Mouse (Mus musculus) CH12F3 (cell line): ENCODE measurements around the gene Trp53.
"Not testable (repeated sequence)": the region's sequence is repeated elsewhere in the genome, so short reads cannot be mapped to it uniquely, and the experiment has no call there.

Source experiments
- in situ Hi-C: fragments of 300-500 bp; cut with MboI; formaldehyde crosslinking; loops from 2 replicates; pipeline ENCODE4 v1.14.3; 2020; ENCODE audit warnings: low sequenced_read_pairs

The Trp53 gene

GRCm38 (mm10) chr11:69592799-69593198 is 12.6 kb downstream of the Trp53 start:
- in situ Hi-C loops: no loop called here

DNA sequence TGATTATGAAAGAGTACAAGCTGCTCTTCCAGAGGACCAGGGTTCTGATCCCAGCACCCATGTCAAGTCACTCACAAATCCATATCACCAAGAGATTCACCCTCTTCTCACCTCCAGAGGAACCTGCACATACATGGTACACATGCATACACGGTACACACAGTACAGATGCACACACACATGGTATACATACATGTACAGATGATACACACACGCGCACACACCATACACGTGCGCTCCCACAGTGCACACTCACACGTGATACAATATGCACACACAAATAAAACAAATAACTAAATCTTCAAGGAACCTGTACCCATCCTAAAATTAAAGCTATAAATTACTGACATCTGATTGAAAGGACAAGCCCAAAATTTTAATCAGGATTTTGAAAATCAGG is 14.7 kb downstream of the Trp53 start:
- in situ Hi-C loops: no loop called here

DNA sequence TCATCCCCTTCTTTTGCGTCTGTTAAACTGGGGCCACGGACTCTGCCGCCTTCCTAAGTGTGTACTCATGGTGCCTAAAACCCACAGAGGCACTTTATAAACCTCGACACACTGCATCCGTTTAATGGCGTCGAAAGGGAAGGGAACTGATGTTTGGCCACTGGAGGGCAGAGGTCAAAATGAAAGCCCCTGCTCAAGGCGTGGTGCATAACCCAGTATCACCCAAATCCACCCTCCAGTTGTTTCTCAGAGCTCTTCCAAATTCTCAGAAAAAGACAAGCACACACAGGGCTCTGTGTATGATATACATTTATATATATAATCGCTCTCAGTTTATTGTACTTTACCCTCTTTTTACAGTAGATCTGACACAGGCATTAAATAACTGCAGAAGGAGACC is 19.3 kb downstream of the Trp53 start:
- in situ Hi-C loops: no loop called here

DNA sequence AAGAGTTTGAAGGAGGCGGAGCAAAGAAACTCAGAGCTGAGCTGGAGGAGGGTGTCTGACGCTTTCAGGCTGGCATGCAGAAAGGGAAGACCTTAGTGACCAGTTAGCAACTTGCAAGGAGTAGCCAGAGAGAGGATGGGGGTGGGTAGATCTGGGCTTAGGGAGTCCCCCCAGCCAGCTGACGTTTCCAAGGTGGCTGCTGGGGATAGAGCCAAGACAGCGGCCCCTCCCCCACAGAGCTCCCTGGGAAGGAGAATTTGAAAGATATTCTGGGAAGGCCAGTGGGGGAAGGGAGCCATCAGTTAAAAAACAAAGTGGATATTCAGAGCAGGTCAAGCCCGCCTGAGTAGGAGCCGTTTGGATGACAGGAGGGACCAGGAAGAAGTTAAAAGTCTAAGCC is 19.9 kb downstream of the Trp53 start:
- in situ Hi-C loops: no loop called here

- in situ Hi-C loops: no loop called here
Observed at GRCm38 (mm10) chr11:69601768-69602167, 21.6 kb downstream of the Trp53 start.

DNA sequence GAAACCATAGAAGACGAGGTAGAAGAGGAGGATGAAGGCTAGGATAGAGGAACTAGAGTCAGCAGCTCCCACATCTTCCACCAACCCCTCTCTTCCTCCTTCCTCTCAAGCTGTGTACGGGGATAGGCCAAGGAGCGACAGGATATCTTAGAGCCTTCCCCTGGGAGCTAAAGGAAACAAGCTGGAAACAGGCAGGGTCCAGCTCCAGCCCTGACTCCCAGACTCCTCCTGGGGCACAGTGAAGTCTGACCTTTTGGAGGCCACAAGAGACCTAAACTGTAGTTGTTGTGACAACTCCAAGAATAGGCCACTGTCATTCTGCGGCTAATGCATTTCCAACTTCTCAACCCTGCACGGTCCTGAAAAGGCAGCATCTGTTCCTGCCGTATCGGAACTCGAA is 23.4 kb downstream of the Trp53 start:
- in situ Hi-C loops: no loop called here

GRCm38 (mm10) chr11:69604347-69604746 is 24.2 kb downstream of the Trp53 start:
- in situ Hi-C loops: no loop called here

DNA sequence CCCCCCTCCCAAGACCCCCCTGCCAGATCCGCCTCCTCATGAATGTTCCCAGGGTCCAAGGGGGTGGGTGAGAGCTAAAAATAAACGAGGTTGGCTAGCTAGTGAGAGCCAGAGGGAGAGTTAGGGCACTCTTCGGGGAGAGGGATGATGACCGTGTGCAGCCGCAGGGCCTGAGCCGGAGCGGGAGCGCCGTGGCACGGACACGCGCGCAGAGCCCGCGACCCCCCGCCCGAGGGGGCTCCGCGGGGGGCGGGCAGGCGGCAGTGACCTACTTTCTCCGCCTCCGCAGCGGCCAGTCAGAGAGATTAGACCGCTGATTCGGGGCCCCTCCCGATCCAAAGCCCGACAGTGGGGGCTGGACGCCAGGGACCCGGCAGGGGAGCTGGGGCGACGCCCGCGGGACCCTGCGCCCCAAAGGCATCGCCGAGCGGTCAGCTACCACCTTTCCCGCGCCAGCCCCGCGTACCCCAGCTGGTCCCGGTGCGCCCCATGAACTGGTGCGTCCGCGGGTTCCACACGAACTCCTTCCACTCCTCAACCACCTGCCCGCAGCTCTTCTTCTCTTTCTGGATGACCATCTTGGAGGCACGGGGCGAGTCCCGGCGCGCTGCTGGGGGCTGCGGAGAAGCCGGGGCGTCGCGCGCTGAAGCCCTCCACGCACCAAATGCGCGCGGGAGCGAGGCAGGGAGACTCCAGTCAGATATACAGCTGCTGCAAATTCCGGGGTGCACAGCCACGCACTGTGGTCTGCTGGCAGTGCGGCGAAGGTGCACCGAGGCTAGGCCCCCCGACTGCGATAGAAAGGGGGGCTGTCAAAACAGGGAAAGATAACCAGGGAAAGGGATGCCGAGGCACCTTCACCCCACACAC is 24.9 kb downstream of the Trp53 start:
- in situ Hi-C loops: no loop called here

DNA sequence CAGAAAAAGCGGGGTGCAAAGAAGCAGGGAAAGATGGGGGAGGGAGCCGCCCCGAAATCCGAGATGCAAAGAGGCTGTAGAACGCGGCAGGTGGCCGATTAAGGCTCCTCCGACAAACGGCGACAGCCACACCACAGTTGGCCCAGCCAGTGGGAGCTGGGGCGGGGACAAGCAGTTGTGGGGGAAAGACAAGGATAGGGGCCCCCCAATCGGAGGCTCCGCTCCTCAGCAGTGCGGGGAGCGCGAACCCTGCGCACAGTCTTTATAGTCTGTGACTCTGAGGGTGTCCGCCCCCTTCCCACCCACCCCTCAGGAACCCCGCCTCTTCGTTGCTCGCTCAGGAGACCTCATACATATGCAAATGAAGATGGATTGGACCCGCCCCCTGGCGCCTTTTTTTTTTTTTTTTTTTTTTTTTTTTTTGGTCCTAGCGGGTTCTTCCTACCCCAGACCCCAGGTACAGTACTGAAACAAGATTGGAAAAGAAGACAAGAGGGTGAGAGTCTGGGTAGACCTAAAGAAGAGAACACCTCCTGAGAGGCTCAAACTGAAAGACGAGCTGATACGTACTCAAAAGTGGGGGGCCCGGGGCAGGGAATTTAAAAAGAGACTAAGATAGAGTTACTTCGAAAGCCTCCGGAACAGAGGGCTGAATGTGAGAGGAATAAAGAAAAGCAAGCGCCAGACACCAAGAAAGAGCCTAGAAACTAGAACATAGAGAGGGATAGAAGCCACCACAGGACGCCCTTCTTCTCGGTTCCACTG is 25.7 kb downstream of the Trp53 start, which contains the start of gene Atp1b2:
Gene Atp1b2, minus strand, starts transcription at position 217 of the 765 bp plus-strand sequence.
- in situ Hi-C loops: no loop called here

DNA sequence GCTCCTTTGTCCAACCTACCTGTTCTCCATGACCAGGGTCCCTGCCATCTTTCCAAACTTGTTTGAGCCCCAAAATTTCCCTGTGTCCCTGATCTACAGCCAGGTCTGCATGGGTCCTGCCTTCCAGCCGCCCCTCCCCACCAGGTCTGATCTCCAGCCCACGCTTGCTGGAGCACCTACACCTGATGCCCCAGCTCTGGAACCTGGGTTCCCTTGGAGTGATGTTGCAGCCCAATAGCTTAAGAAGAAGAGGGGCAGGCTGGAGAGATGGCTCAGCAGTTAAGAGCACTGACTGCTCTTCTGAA is 26.3 kb downstream of the Trp53 start:
- in situ Hi-C loops: no loop called here

GRCm38 (mm10) chr11:69606832-69607231 is 26.7 kb downstream of the Trp53 start:
- in situ Hi-C loops: no loop called here

DNA sequence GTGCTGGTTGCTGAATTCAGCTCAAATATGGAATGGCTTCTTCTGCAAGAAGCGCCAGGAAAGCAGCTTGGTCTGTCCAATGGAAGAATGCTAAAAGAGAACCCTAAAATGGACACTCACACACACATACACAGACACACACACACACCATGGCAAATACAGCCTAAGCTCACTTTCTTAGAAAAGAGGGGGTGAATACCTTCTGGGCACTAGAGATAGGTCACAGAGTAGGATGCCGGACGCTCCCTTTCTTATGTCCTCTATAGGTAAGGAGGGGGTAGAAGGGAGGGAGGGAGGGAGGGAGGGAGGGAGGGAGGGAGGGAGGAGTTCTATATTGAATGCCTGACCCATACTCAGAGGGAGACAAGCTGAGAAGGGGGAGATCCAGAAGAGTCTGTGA is 28.4 kb downstream of the Trp53 start:
- in situ Hi-C loops: no loop called here

DNA sequence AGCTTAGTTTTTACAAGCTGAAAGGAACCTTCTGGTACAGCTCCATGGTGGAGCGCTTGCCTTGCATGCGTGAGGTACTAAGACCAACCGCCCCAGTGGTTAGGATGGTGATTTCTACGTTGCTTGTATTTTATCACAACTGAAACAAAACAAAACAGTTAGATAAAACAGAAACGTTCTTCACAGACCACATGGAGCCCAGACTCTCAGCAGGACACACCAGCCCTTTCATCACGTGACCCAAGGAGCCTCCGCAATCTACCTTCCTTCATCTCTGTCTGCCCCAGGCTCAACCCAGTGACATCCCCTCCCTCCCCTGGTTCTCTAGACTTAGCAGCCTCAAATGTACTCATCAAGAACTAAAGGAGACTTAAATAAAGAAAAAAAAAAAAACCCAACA is 29.3 kb downstream of the Trp53 start:
- in situ Hi-C loops: no loop called here

DNA sequence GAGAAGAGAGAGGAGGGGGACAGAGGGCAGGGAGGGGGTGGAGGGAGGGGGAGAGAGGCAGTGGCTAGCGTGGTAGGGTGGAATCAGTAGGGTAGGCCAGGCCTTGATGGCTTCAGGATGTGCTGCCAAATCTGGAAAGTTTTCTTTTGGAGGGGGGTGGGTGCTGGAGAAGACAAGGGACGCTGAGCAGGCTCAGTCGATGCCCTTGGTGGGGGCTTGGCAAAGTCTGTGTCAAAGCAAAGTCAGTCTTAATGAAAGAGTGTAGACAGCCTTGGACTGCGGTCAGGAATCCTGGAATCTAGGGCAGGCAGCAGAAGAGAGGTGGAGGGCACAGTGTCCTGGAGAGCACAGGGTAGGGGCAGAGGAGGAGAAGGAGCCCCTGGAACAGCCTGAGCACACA is 30.7 kb downstream of the Trp53 start:
- in situ Hi-C loops: no loop called here

GRCm38 (mm10) chr11:69613553-69614256 is 33.5 kb downstream of the Trp53 start:
- in situ Hi-C loops: no loop called here

- in situ Hi-C loops: not testable (repeated sequence)
Observed at GRCm38 (mm10) chr11:69614257-69614588, 34.1 kb downstream of the Trp53 start.

DNA sequence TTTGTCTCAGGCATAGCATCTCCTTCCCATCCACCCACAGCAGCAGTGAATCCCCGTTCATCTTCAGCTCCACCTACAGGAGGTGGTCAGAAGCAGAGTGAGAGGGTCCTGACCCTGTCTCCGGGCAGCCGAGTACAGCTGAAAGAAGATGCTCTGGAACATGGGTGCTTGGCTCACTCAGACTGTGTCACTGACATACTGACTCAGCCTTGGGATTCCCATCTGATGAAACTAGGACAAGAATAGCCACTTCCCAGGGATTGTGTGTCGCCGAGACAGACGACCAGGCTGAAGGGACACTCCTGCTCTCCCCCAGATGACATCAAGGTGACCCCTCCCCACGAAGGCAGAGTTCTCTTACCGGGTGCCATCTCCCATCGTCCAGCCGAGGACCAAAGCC is 36.6 kb downstream of the Trp53 start:
- in situ Hi-C loops: no loop called here

DNA sequence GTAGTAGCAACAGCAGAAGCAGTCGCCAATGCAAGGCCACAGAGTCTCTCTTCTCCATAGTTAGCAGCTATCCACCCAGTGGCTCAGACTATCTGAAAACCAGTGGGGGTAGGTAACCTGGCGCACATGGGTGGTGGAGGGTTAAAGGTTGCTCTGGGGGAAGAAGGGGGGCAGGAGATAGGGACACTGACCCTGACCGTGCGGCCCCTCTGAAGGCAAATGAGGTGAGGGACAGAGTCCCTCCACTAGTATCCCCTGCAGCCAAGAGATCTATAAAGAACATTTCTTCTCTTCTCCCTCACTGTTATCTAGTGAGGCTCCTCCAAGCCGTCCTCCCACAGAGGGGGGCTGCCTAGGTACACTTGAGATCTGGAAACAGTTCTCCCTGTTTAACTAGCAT is 37.6 kb downstream of the Trp53 start, which contains the start of gene Shbg:
Gene Shbg, minus strand, starts transcription at position 101 of the 400 bp plus-strand sequence.
- in situ Hi-C loops: no loop called here

DNA sequence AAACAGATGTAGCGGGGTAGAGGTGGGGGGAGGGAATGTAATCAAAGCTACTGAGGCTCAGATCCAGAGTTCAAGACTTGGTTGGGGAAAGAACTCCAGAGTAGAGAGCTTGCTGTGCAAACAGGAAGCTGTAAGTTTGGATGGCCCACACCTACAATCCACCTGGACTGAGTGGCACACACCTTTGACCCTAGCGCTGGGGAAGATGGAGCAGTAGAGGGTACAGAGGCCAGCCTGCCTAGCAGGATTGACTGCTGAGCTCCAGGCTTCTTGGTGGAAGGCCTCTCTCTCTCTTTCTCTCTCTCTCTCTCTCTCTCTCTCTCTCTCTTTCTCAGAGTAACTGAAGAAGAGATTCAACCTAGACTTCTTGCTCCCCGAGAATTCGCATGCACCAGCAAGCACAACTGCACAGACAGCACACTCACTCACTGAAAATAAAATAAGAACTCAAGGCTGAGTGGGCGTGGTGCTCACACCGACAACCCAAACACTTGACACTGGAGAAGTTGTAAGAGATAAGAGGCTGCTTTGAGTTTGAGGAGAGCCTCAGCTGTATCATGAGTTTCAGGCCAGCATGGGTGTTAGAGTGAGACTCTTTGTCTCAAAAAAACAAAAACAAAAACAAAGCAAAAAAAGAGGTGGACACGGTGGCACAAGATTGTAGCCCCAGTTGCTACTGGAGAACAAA is 40.4 kb downstream of the Trp53 start:
- in situ Hi-C loops: no loop called here

DNA sequence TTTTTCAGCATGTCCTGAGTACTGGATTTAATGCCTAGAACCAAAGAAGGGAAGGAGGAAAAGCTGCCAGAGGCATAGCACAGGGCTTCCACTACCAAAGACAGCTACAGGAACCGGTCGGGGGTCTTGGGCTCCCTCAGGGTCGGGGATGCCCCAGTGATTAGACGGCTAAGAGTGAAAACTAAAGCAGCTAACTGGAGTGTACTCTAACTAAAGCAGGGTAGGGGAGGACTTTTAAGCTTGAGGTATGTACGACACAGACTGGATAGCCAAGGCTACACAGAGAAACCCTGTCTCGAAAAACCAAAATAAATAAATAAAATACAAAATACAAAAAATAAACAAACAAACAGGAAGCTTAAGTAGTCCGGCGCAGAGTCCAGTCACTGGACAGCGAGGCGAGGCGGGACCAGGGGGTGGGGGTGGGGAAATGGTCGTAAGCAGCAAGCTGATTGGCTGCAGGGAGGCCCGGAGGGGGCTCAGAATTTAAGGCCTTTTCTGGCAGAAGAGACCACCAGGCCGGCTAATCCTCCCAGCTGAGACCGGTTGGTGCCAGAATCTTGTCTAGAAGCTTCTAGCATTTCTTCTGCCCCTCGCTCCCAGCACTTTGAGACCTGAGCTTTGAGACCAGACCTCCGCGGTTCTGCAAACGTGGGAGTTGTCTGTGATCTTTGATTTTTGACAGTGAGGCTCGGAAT is 41.6 kb downstream of the Trp53 start, which contains the start of gene Sat2:
Gene Sat2, plus strand, starts transcription at position 454 of the 698 bp plus-strand sequence.
- in situ Hi-C loops: no loop called here
